Mouse (Mus musculus) heart, embryonic 16.5 days (tissue): ENCODE data around the gene Timm17b. TPM values are rescaled to one million over a fixed set of nuclear protein-coding genes. Genes with fewer than 3 reads are reported as not detected.

Source experiments
- ATAC-seq: fragments of 200-750 bp; cut with Nextera tagmentation; replicated peaks from 2 replicates; pipeline ENCODE4 v1.8.0; 2017; ENCODE audit warnings: moderate number of reproducible peaks; ENCODE audit not compliant: insufficient read depth, low FRiP score; ENCODE audit errors: extremely low read depth
- H3K27ac ChIP-seq: fragments of 300-500 bp; sonication (generic); 2 replicates; pipeline ENCODE4 v1.5.1; 2014; ENCODE audit warnings: mild to moderate bottlenecking, low read length, control low read depth, moderate library complexity
- H3K27me3 ChIP-seq: fragments of 300-500 bp; sonication (generic); 2 replicates; pipeline ENCODE4 v1.6.1; 2014; ENCODE audit warnings: low read length, mixed read lengths; ENCODE audit not compliant: control insufficient read depth, insufficient read depth
- H3K36me3 ChIP-seq: fragments of 300-500 bp; sonication (generic); 2 replicates; pipeline ENCODE4 v1.6.1; 2014; ENCODE audit not compliant: control insufficient read depth, insufficient read depth
- H3K4me1 ChIP-seq: fragments of 300-500 bp; sonication (generic); 2 replicates; pipeline ENCODE4 v1.6.1; 2014; ENCODE audit warnings: low read length, mixed read lengths; ENCODE audit not compliant: control insufficient read depth, insufficient read depth
- H3K4me2 ChIP-seq: fragments of 300-500 bp; sonication (generic); 2 replicates; pipeline ENCODE4 v1.6.1; 2014; ENCODE audit warnings: low read depth, mild to moderate bottlenecking, control low read depth, low read length
- H3K4me3 ChIP-seq: fragments of 300-500 bp; sonication (generic); 2 replicates; pipeline ENCODE4 v1.5.1; 2014; ENCODE audit warnings: mild to moderate bottlenecking, control low read depth, low read length
- H3K9ac ChIP-seq: fragments of 300-500 bp; sonication (generic); 2 replicates; pipeline ENCODE4 v1.6.1; 2014; ENCODE audit warnings: low read length, control low read depth
- H3K9me3 ChIP-seq: fragments of 300-500 bp; sonication (generic); replicated peaks from 2 replicates; pipeline ENCODE4 v1.6.1; 2016; ENCODE audit warnings: low read length; ENCODE audit not compliant: control insufficient read depth
- WGBS: fragments of 180-500 bp; shearing (Covaris S2); extraction: QIAGEN DNeasy Blood & Tissue Kit; methylation state at CpG from one replicate; pipeline ENCODE4 v1.1.7; 2014; 5-methylcytosine and 5-hydroxymethylcytosine counted together
- polyA plus RNA-seq: library from polyadenylated mRNA; unstranded; fragments of >200 nt; fragmentation: Nextera tagmentation; extraction: Ambion mirVana; gene quantifications from 2 replicates; pipeline ENCODE4 v1.2.1, GENCODE M21; 2015

The Timm17b gene
- polyA plus RNA-seq, result 114 and 122 TPM in 2 replicates

- peak; percentile 98 for ATAC-seq
- Histone ChIP-seq H3K9me3 (no peaks in the 10 kb centered on the region), H3K27ac (peak within 1 kb of the TSS; percentile 89), H3K4me3 (peak within 1 kb of the TSS; percentile 70), H3K9ac (peak within 1 kb of the TSS; percentile 77), H3K4me1 (peaks cover 2% of the 10 kb centered on the region; the same call in 1 of the 2 replicates), H3K27me3 (no peaks in the 10 kb centered on the region), H3K36me3 (peaks cover 2% of the 10 kb centered on the region; the same call in 1 of the 2 replicates), H3K4me2 (peak within 1 kb of the TSS; percentile 67)
- WGBS, result 11% methylated on average over 62 of the region's 62 CpGs
Observed at GRCm38 (mm10) chrX:7898880-7899874, at the start of gene Timm17b, which contains the start of gene Pqbp1. TSS of gene Timm17b (plus strand) at chrX:7899357. TSS of gene Pqbp1 (minus strand) at chrX:7899269.

- peaks cover 4% of the 10 kb centered on the region for H3K36me3 ChIP-seq
- H3K4me2 ChIP-seq, result no peak overlapping the region
- 33% methylated on average over 2 of the region's 2 CpGs for WGBS
- no peak overlapping the region for H3K27ac ChIP-seq
- ATAC-seq, result no peak
- no peak overlapping the region for H3K9ac ChIP-seq
- H3K9me3 ChIP-seq, result no peaks in the 10 kb centered on the region
- H3K27me3 ChIP-seq, result no peaks in the 10 kb centered on the region
- no peak overlapping the region for H3K4me3 ChIP-seq
- no peaks in the 10 kb centered on the region for H3K4me1 ChIP-seq
Observed at GRCm38 (mm10) chrX:7854578-7854977, 44.6 kb upstream of the Timm17b start.

GRCm38 (mm10) chrX:7859191-7859753, 39.9 kb upstream of the Timm17b start:
- H3K27ac ChIP-seq, result no peak overlapping the region
- H3K9ac ChIP-seq, result no peak overlapping the region
- no peaks in the 10 kb centered on the region for H3K9me3 ChIP-seq
- WGBS, result 76% methylated on average over 3 of the region's 3 CpGs
- no peaks in the 10 kb centered on the region for H3K27me3 ChIP-seq
- no peak for ATAC-seq
- H3K36me3 ChIP-seq, result no peaks in the 10 kb centered on the region
- no peak overlapping the region for H3K4me2 ChIP-seq
- no peak overlapping the region for H3K4me3 ChIP-seq
- no peaks in the 10 kb centered on the region for H3K4me1 ChIP-seq

- no peak for ATAC-seq
- Histone ChIP-seq H3K4me2 (no peak overlapping the region), H3K9me3 (no peaks in the 10 kb centered on the region), H3K4me3 (no peak overlapping the region), H3K36me3 (peaks cover 3% of the 10 kb centered on the region), H3K9ac (no peak overlapping the region), H3K27ac (no peak overlapping the region), H3K4me1 (no peaks in the 10 kb centered on the region), H3K27me3 (no peaks in the 10 kb centered on the region)
- 82% methylated on average over 1 of the region's 1 CpGs for WGBS
Observed at GRCm38 (mm10) chrX:7863181-7863580, 36.0 kb upstream of the Timm17b start.

GRCm38 (mm10) chrX:7864551-7864950, 34.6 kb upstream of the Timm17b start:
- no peaks in the 10 kb centered on the region for H3K27me3 ChIP-seq
- H3K27ac ChIP-seq, result no peak overlapping the region
- H3K36me3 ChIP-seq, result peaks cover 4% of the 10 kb centered on the region
- no peak overlapping the region for H3K4me2 ChIP-seq
- H3K9me3 ChIP-seq, result no peaks in the 10 kb centered on the region
- no peaks in the 10 kb centered on the region for H3K4me1 ChIP-seq
- no peak overlapping the region for H3K4me3 ChIP-seq
- 74% methylated on average over 3 of the region's 3 CpGs for WGBS
- H3K9ac ChIP-seq, result no peak overlapping the region
- no peak for ATAC-seq

GRCm38 (mm10) chrX:7865343-7865742, 33.8 kb upstream of the Timm17b start:
- no peaks in the 10 kb centered on the region for H3K27me3 ChIP-seq
- 49% methylated on average over 2 of the region's 2 CpGs for WGBS
- H3K4me3 ChIP-seq, result no peak overlapping the region
- no peak overlapping the region for H3K27ac ChIP-seq
- no peaks in the 10 kb centered on the region for H3K9me3 ChIP-seq
- H3K4me2 ChIP-seq, result no peak overlapping the region
- no peak for ATAC-seq
- peaks cover 4% of the 10 kb centered on the region for H3K36me3 ChIP-seq
- H3K9ac ChIP-seq, result no peak overlapping the region
- no peaks in the 10 kb centered on the region for H3K4me1 ChIP-seq

GRCm38 (mm10) chrX:7865786-7866185, 33.4 kb upstream of the Timm17b start:
- no peak for ATAC-seq
- no peak overlapping the region for H3K27ac ChIP-seq
- 41% methylated on average over 2 of the region's 2 CpGs for WGBS
- no peaks in the 10 kb centered on the region for H3K27me3 ChIP-seq
- no peaks in the 10 kb centered on the region for H3K9me3 ChIP-seq
- H3K9ac ChIP-seq, result no peak overlapping the region
- no peaks in the 10 kb centered on the region for H3K4me1 ChIP-seq
- no peak overlapping the region for H3K4me2 ChIP-seq
- peaks cover 4% of the 10 kb centered on the region for H3K36me3 ChIP-seq
- no peak overlapping the region for H3K4me3 ChIP-seq

GRCm38 (mm10) chrX:7867141-7867540, 32.0 kb upstream of the Timm17b start:
- H3K27ac ChIP-seq, result no peak overlapping the region
- WGBS, result 84% methylated on average over 1 of the region's 1 CpGs
- no peak overlapping the region for H3K4me3 ChIP-seq
- H3K4me2 ChIP-seq, result no peak overlapping the region
- H3K9ac ChIP-seq, result no peak overlapping the region
- no peak for ATAC-seq
- H3K36me3 ChIP-seq, result peaks cover 4% of the 10 kb centered on the region
- no peaks in the 10 kb centered on the region for H3K27me3 ChIP-seq
- no peaks in the 10 kb centered on the region for H3K4me1 ChIP-seq
- H3K9me3 ChIP-seq, result no peaks in the 10 kb centered on the region

- H3K27ac ChIP-seq, result no peak overlapping the region
- no peak for ATAC-seq
- H3K27me3 ChIP-seq, result no peaks in the 10 kb centered on the region
- peaks cover 8% of the 10 kb centered on the region for H3K36me3 ChIP-seq
- H3K4me2 ChIP-seq, result no peak overlapping the region
- no peak overlapping the region for H3K9ac ChIP-seq
- 62% methylated on average over 2 of the region's 2 CpGs for WGBS
- no peak overlapping the region for H3K4me3 ChIP-seq
- no peaks in the 10 kb centered on the region for H3K4me1 ChIP-seq
- no peaks in the 10 kb centered on the region for H3K9me3 ChIP-seq
Observed at GRCm38 (mm10) chrX:7868506-7868905, 30.7 kb upstream of the Timm17b start.
